Mouse (Mus musculus) midbrain, embryonic 16.5 days (tissue): ENCODE measurements at regions not wholly inside any gene's neighbourhood (a gene's known extent, or its start where the extent isn't known, plus 50 kb on each side); places are given as distances from the start of the nearest gene placed in this dataset.

Experiments used
- ATAC-seq: fragments of 200-750 bp; cut with Nextera tagmentation; 2 replicates; pipeline ENCODE4 v1.8.0; 2017; ENCODE audit warnings: moderate TSS enrichment
- H3K27ac ChIP-seq: fragments of 300-500 bp; sonication (generic); 2 replicates; pipeline ENCODE4 v1.5.1; 2014; ENCODE audit warnings: mild to moderate bottlenecking, low read length, mixed read lengths
- H3K27me3 ChIP-seq: fragments of 300-500 bp; sonication (generic); 2 replicates; pipeline ENCODE4 v1.6.1; 2014; ENCODE audit warnings: low read depth, low read length, mixed read lengths; ENCODE audit not compliant: control insufficient read depth, insufficient read depth
- H3K36me3 ChIP-seq: fragments of 300-500 bp; sonication (generic); 2 replicates; pipeline ENCODE4 v1.6.1; 2014; ENCODE audit warnings: mild to moderate bottlenecking, low read length, moderate library complexity, mixed read lengths; ENCODE audit not compliant: control insufficient read depth, insufficient read depth
- H3K4me1 ChIP-seq: fragments of 300-500 bp; sonication (generic); 2 replicates; pipeline ENCODE4 v1.6.1; 2014; ENCODE audit warnings: mild to moderate bottlenecking, low read length, mixed read lengths; ENCODE audit not compliant: control insufficient read depth, insufficient read depth
- H3K4me2 ChIP-seq: fragments of 300-500 bp; sonication (generic); 2 replicates; pipeline ENCODE4 v1.6.1; 2014; ENCODE audit warnings: mild to moderate bottlenecking, low read length, mixed read lengths
- H3K4me3 ChIP-seq: fragments of 300-500 bp; sonication (generic); 2 replicates; pipeline ENCODE4 v1.5.1; 2014; ENCODE audit warnings: low read depth, mild to moderate bottlenecking, low read length, moderate library complexity, mixed read lengths
- H3K9ac ChIP-seq: fragments of 300-500 bp; sonication (generic); 2 replicates; pipeline ENCODE4 v1.6.1; 2014; ENCODE audit warnings: low read depth, low read length, mixed read lengths
- H3K9me3 ChIP-seq: fragments of 300-500 bp; sonication (generic); replicated peaks from 2 replicates; pipeline ENCODE4 v1.6.1; 2014; ENCODE audit warnings: mild to moderate bottlenecking, low read length, mixed read lengths; ENCODE audit not compliant: control insufficient read depth, poor library complexity, severe bottlenecking
- WGBS: fragments of 180-500 bp; shearing (Covaris S2); extraction: QIAGEN DNeasy Blood & Tissue Kit; methylation state at CpG from one replicate; pipeline ENCODE4 v1.1.7; 2014; 5-methylcytosine and 5-hydroxymethylcytosine counted together

DNA sequence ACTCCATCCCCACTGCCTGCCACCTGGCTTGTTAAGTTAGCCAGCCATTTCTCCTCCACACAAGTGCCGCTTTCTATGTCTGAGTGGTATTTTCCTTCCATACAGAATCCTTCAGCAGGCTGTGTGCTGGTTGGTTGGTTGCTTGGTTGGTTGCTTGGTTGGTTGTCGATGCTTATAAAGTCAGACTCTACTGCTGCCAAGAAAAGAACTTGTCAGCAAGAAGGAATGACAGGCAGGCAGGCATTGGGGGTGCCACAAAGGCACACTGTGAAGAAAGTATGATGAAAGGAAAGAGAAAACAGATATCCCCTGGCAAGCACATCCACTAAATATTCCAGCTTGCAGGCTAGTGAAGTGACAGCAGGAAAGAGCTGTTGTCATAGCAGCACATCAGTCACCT lies 263.0 kb upstream of the Hnrnpa3 start:
- H3K4me3 ChIP-seq: no peak overlapping the region
- H3K4me2 ChIP-seq: no peak overlapping the region
- no peaks in the 10 kb centered on the region for H3K36me3 ChIP-seq
- no peak overlapping the region for H3K27ac ChIP-seq
- ATAC-seq: no peak
- H3K27me3 ChIP-seq: no peaks in the 10 kb centered on the region
- H3K9ac ChIP-seq: no peak overlapping the region
- 58% methylated on average over 2 of the region's 2 CpGs for WGBS
- H3K9me3 ChIP-seq: no peaks in the 10 kb centered on the region
- peaks cover 4% of the 10 kb centered on the region; the same call in 1 of the 2 replicates for H3K4me1 ChIP-seq

DNA sequence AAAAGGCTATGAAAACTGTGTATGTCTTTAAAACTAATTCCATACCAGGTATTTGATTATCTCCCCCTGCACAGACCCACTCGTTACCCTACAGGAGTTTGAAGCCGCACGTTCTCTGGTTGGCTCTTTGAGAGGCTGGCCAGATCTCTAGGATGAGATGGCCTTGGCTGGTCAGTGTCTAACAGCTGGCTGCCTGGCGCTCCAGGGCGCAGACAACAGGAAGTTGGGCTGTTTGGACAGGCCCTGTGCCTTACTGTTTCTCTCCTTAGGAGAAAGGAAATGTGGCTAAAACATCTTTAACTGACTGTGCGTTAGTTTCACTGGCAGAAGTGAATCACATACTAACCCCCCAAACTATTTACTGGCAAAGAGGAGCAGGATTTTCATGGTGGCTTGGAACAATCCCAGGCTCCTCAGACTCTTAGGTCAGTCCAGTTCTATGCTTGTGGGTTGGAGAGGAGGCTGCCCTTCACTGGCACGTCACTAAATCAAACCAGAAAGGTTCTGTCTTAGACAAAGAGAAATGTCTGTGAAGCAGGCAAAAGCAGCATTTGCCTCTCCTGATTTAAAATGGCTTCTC lies 258.7 kb upstream of the Hnrnpa3 start:
- Histone ChIP-seq H3K27ac (no peak overlapping the region), H3K9me3 (no peaks in the 10 kb centered on the region), H3K4me2 (no peak overlapping the region), H3K4me1 (0 out of 2 replicates have a peak, but pooled peaks cover under 1% of the 10 kb centered on the region), H3K27me3 (no peaks in the 10 kb centered on the region), H3K9ac (no peak overlapping the region), H3K36me3 (no peaks in the 10 kb centered on the region), H3K4me3 (no peak overlapping the region)
- ATAC-seq: no peak
- 89% methylated on average over 7 of the region's 7 CpGs for WGBS

- Histone ChIP-seq H3K36me3 (no peaks in the 10 kb centered on the region), H3K4me3 (no peak overlapping the region), H3K27ac (peak overlapping the region; percentile 71), H3K9ac (no peak overlapping the region; the same call in 1 of the 2 replicates), H3K4me1 (no peaks in the 10 kb centered on the region), H3K9me3 (no peaks in the 10 kb centered on the region), H3K27me3 (no peaks in the 10 kb centered on the region), H3K4me2 (no peak overlapping the region)
- peak; percentile 29; the same call in 1 of the 2 replicates for ATAC-seq
- 52% methylated on average over 8 of the region's 8 CpGs for WGBS
These were observed 255.3 kb upstream of the Hnrnpa3 start for GRCm38 (mm10) chr2:75403791-75404190.

DNA sequence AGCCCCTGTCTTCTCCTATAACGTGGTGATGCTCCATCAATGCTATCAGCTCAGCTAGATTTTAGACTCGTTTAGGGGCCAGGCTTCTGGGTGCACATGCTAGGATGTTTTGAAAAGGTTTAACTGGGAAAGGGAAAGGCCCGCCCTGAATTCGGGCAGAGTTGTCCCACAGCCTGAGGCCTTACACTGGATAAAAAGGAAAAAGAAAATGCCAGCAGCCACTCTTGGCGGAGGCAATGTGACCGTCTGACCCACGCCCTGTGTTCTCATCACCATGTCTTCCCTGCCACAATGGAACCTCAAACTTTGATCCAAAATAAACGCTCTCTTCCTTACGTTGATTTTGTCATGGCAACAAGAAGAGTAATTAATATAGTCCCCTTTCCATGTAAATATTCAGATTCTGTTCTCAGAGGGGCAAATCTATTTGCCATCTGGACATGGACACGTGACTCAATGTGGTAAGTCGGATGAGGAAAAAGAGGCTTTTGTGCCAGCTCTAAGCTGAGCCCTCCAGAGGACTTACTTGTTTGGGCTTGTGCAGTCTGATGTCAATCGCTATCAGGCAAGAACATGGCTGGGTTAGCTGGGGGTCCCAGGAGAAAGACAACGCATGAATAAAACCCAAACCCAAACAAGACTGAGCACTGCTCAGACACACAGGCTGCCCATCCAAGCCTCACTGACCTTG lies 253.4 kb upstream of the Hnrnpa3 start:
- Histone ChIP-seq H3K4me3 (no peak overlapping the region), H3K27me3 (no peaks in the 10 kb centered on the region), H3K9ac (no peak overlapping the region), H3K27ac (no peak overlapping the region), H3K36me3 (no peaks in the 10 kb centered on the region), H3K4me2 (no peak overlapping the region), H3K9me3 (no peaks in the 10 kb centered on the region), H3K4me1 (no peaks in the 10 kb centered on the region)
- no peak for ATAC-seq
- WGBS: 48% methylated on average over 13 of the region's 13 CpGs

GRCm38 (mm10) chr2:75406721-75407455 lies 252.2 kb upstream of the Hnrnpa3 start:
- H3K9ac ChIP-seq: no peak overlapping the region
- no peak overlapping the region for H3K4me2 ChIP-seq
- no peaks in the 10 kb centered on the region for H3K27me3 ChIP-seq
- no peaks in the 10 kb centered on the region for H3K9me3 ChIP-seq
- H3K27ac ChIP-seq: no peak overlapping the region
- H3K36me3 ChIP-seq: no peaks in the 10 kb centered on the region
- no peaks in the 10 kb centered on the region for H3K4me1 ChIP-seq
- 70% methylated on average over 6 of the region's 6 CpGs for WGBS
- H3K4me3 ChIP-seq: no peak overlapping the region
- ATAC-seq: no peak

DNA sequence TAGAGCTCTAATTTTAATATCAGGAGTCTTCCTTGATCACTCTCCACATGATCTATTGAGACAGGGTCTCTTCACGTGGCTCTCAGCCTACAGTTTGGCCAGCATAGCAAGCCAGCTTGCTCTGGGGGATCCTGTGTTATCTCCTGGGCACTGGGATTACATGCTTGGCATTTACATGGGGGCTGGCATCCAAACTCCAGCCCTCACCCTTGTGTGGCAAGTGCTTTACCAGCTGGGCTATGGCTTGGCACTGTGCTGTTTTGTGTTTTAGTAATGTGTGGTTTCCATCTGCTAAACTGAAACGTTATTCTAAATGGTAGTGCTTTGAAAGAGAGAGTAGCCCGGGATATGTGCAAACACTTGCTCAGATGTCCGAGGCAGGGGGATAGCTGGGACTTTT lies 251.5 kb upstream of the Hnrnpa3 start:
- 66% methylated on average over 4 of the region's 4 CpGs for WGBS
- Histone ChIP-seq H3K27ac (no peak overlapping the region), H3K4me2 (no peak overlapping the region), H3K9me3 (no peaks in the 10 kb centered on the region), H3K4me1 (no peaks in the 10 kb centered on the region), H3K27me3 (no peaks in the 10 kb centered on the region), H3K9ac (no peak overlapping the region), H3K4me3 (no peak overlapping the region), H3K36me3 (no peaks in the 10 kb centered on the region)
- ATAC-seq: 0 out of 2 replicates have a peak, but pooled peaks have one; percentile 8

DNA sequence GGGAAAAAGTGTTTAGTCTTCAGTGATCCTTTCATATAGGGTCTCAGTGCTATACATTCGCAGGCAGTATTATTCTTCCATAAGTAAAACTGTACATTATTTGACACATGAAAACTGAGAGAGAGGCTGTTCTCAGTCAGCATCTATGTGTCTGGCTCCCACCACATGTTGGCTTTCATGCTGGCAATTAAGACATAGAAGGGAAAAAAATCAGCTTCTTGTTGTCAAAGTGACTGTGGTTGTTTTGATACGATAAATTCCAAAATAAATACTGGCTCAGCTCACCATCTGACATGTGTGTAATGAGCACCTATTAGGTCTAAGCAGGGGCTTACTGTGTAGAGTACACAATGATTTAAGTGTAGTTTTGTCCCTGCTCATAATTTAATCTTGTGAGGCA lies 251.0 kb upstream of the Hnrnpa3 start:
- H3K27me3 ChIP-seq: no peaks in the 10 kb centered on the region
- H3K36me3 ChIP-seq: no peaks in the 10 kb centered on the region
- H3K27ac ChIP-seq: no peak overlapping the region
- no peak for ATAC-seq
- H3K4me2 ChIP-seq: no peak overlapping the region
- H3K4me1 ChIP-seq: no peaks in the 10 kb centered on the region
- 87% methylated on average over 2 of the region's 2 CpGs for WGBS
- no peaks in the 10 kb centered on the region for H3K9me3 ChIP-seq
- no peak overlapping the region for H3K4me3 ChIP-seq
- no peak overlapping the region for H3K9ac ChIP-seq

- WGBS: 83% methylated on average over 7 of the region's 7 CpGs
- no peaks in the 10 kb centered on the region for H3K27me3 ChIP-seq
- no peak overlapping the region for H3K27ac ChIP-seq
- ATAC-seq: no peak
- H3K4me2 ChIP-seq: no peak overlapping the region
- no peak overlapping the region for H3K9ac ChIP-seq
- no peaks in the 10 kb centered on the region for H3K9me3 ChIP-seq
- no peak overlapping the region for H3K4me3 ChIP-seq
- H3K36me3 ChIP-seq: no peaks in the 10 kb centered on the region
- 0 out of 2 replicates have a peak, but pooled peaks cover 2% of the 10 kb centered on the region for H3K4me1 ChIP-seq
These were observed 249.3 kb upstream of the Hnrnpa3 start for GRCm38 (mm10) chr2:75409806-75410205.

GRCm38 (mm10) chr2:75412735-75413134 lies 246.3 kb upstream of the Hnrnpa3 start:
- H3K4me3 ChIP-seq: no peak overlapping the region
- no peak overlapping the region for H3K4me2 ChIP-seq
- 0 out of 2 replicates have a peak, but pooled peaks cover 2% of the 10 kb centered on the region for H3K4me1 ChIP-seq
- no peak overlapping the region for H3K9ac ChIP-seq
- ATAC-seq: no peak
- no peaks in the 10 kb centered on the region for H3K9me3 ChIP-seq
- no peaks in the 10 kb centered on the region for H3K36me3 ChIP-seq
- H3K27ac ChIP-seq: no peak overlapping the region
- 86% methylated on average over 5 of the region's 5 CpGs for WGBS
- H3K27me3 ChIP-seq: no peaks in the 10 kb centered on the region
